Mouse (Mus musculus): Measurements from ENCODE around the gene Ppp2r1b.
A peak's percentile ranks its signal among the peaks of the same experiment; 100 is the strongest.

Gene Ppp2r1b

GRCm38 (mm10) chr9:50873210-50873609, 28.1 kb downstream of the Ppp2r1b start:
- no peak for DNase-seq

- no peak for DNase-seq
Observed at GRCm38 (mm10) chr9:50874031-50874430, 28.9 kb downstream of the Ppp2r1b start.

GRCm38 (mm10) chr9:50875470-50875869, 30.4 kb downstream of the Ppp2r1b start:
- no peak for DNase-seq

GRCm38 (mm10) chr9:50876287-50876686, 31.2 kb downstream of the Ppp2r1b start:
- DNase-seq: no peak

- DNase-seq: no peak
Observed at GRCm38 (mm10) chr9:50877431-50877830, 32.3 kb downstream of the Ppp2r1b start.

- DNase-seq: no peak
Observed at GRCm38 (mm10) chr9:50882183-50882582, 37.1 kb downstream of the Ppp2r1b start.

- no peak for DNase-seq
Observed at GRCm38 (mm10) chr9:50884093-50884492, 39.0 kb downstream of the Ppp2r1b start.

GRCm38 (mm10) chr9:50884741-50885599, 39.9 kb downstream of the Ppp2r1b start:
- peak; percentile 67 to 73 for DNase-seq

- DNase-seq: no peak
Observed at GRCm38 (mm10) chr9:50885600-50885987, 40.5 kb downstream of the Ppp2r1b start.

- DNase-seq: no peak
Observed at GRCm38 (mm10) chr9:50886870-50887269, 41.8 kb downstream of the Ppp2r1b start.

GRCm38 (mm10) chr9:50887351-50887750, 42.2 kb downstream of the Ppp2r1b start:
- DNase-seq: peak; percentile 39 to 62

GRCm38 (mm10) chr9:50889211-50889610, 44.1 kb downstream of the Ppp2r1b start:
- DNase-seq: no peak

- no peak for DNase-seq
Observed at GRCm38 (mm10) chr9:50889964-50890363, 44.9 kb downstream of the Ppp2r1b start.

GRCm38 (mm10) chr9:50890494-50891090, 45.5 kb downstream of the Ppp2r1b start:
- no peak for DNase-seq

GRCm38 (mm10) chr9:50893665-50894064, 48.6 kb downstream of the Ppp2r1b start:
- peak; percentile 59 to 78 for DNase-seq

- DNase-seq: no peak
Observed at GRCm38 (mm10) chr9:50900026-50900920, 55.2 kb downstream of the Ppp2r1b start.

GRCm38 (mm10) chr9:50904196-50904847, 59.2 kb downstream of the Ppp2r1b start:
- DNase-seq: no peak

GRCm38 (mm10) chr9:50905321-50905720, 60.2 kb downstream of the Ppp2r1b start:
- no peak for DNase-seq

- DNase-seq: no peak
Observed at GRCm38 (mm10) chr9:50911861-50912515, 66.9 kb downstream of the Ppp2r1b start.

- no peak for DNase-seq
Observed at GRCm38 (mm10) chr9:50918131-50918530, 73.0 kb downstream of the Ppp2r1b start.

- no peak for DNase-seq
Observed at GRCm38 (mm10) chr9:50919554-50919953, 74.5 kb downstream of the Ppp2r1b start.

Data from lung, postnatal 4 days (tissue).